Mouse (Mus musculus): ENCODE data around the gene Gja4. TPM values are rescaled to one million over a fixed set of nuclear protein-coding genes. Genes with fewer than 3 reads are reported as not detected.

Gja4 gene
- polyA plus RNA-seq, 1 experiment: 13.4 TPM

DNA sequence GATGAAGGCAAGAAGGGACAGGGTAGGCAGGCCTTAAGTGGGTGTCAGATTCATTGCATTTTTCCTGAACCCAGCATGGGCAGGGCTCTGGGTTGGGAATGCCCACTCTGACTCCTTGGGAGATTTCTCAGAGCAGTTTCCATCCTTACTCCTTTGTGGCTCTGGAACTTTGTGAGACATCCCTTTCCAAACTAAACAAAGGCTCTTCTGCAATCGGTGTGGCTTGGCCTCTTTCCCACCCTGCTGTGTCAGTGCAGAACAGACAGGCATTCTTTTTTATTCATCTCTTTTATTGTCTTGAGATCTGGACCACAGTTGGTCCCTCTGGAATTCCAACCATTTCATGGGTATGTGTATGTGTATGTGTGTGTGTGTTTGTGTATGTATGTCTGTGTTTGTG lies 38.8 kb upstream of the Gja4 start:
- no peaks in the 10 kb centered on the region for H3K4me1 ChIP-seq (replicated peaks; ENCODE audit: control insufficient read depth, insufficient read depth, low read length)
- no peak overlapping the region for H3K4me3 ChIP-seq (ENCODE audit: control insufficient read depth, insufficient read depth, low read length)
- H3K27me3 ChIP-seq (ENCODE audit: control insufficient read depth, insufficient read depth, low read length): no peaks in the 10 kb centered on the region
- 82% methylated on average over 1 of the region's 1 CpGs for WGBS
- TF ChIP-seq POLR2A (IDR thresholded peaks at IDR 0.05; ENCODE audit: control insufficient read depth, extremely low read depth, insufficient read depth, low read length, poor library complexity) (no peak), CTCF (IDR thresholded peaks at IDR 0.05; ENCODE audit: borderline replicate concordance, control insufficient read depth, extremely low read depth, insufficient read depth, low read length, poor library complexity) (no peak)
- no peak overlapping the region for H3K27ac ChIP-seq (ENCODE audit: control insufficient read depth, insufficient read depth, low read length)
- no peak for DNase-seq
- no peaks in the 10 kb centered on the region for H3K36me3 ChIP-seq (ENCODE audit: control insufficient read depth, insufficient read depth, low read length)

DNA sequence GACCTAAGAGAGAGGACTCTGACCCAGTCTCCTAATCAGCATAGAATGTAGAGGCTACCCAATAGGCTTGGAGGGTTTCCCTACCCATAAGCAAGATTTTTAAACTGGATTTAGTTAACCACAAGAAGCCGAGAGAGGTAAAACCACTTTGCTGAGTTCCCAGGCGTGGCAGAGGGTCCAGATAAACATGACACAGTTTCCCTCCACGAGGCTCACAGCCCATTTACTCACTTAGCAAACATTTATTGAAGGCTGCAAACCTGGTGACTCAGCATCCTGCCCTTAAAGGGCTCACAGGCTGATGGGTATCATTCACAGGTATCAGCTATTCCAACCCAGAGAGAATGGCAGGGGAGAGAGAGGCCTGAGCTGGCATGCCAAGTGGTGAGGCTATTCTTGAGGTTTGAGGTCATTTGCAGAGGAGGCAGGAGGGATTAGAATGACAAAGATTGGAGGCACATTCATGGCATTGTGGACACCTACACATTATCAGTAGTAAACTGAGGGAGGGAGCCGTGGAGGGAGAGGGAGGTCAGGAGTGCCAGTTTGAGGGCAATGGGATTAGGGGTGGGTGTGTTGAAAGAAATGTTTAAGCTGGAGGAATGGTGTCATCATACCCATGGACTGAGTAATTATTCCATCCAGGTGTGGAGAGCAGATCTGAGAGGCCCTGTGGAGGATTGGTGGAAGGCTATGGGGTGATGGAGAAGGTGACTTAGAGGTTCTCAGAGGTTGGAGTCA lies 35.9 kb upstream of the Gja4 start:
- Histone ChIP-seq H3K4me3 (ENCODE audit: control insufficient read depth, insufficient read depth, low read length) (no peak overlapping the region), H3K27me3 (ENCODE audit: control insufficient read depth, insufficient read depth, low read length) (no peaks in the 10 kb centered on the region), H3K4me1 (replicated peaks; ENCODE audit: control insufficient read depth, insufficient read depth, low read length) (no peaks in the 10 kb centered on the region), H3K36me3 (ENCODE audit: control insufficient read depth, insufficient read depth, low read length) (no peaks in the 10 kb centered on the region), H3K27ac (ENCODE audit: control insufficient read depth, insufficient read depth, low read length) (no peak overlapping the region)
- WGBS: 37% methylated on average over 4 of the region's 4 CpGs
- TF ChIP-seq POLR2A (IDR thresholded peaks at IDR 0.05; ENCODE audit: control insufficient read depth, extremely low read depth, insufficient read depth, low read length, poor library complexity) (no peak), CTCF (IDR thresholded peaks at IDR 0.05; ENCODE audit: borderline replicate concordance, control insufficient read depth, extremely low read depth, insufficient read depth, low read length, poor library complexity) (no peak)
- no peak for DNase-seq

DNA sequence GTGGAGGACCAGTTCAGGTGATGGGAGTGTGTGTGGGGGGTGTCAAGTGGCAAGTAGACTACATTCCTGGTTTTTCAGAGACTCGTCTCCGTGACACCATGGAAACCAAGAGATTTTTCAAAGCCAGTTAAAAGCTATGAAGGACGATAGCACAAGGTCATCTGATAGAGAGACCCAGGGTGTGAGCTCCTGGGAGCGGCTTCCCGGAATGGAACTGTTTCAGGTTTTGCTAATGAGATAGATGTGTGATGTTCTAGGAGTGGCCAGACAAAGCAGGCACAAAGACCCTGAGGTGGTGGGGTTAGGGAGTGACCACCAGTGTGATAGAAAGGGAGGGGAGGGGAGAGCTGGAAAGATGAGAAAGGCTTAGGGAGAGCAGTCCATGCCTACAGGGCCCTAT lies 31.2 kb upstream of the Gja4 start:
- Histone ChIP-seq H3K4me3 (ENCODE audit: control insufficient read depth, insufficient read depth, low read length) (no peak overlapping the region), H3K27ac (ENCODE audit: control insufficient read depth, insufficient read depth, low read length) (no peak overlapping the region), H3K4me1 (replicated peaks; ENCODE audit: control insufficient read depth, insufficient read depth, low read length) (no peaks in the 10 kb centered on the region), H3K27me3 (ENCODE audit: control insufficient read depth, insufficient read depth, low read length) (no peaks in the 10 kb centered on the region), H3K36me3 (ENCODE audit: control insufficient read depth, insufficient read depth, low read length) (no peaks in the 10 kb centered on the region)
- 95% methylated on average over 5 of the region's 5 CpGs for WGBS
- DNase-seq: no peak
- no peak for TF ChIP-seq POLR2A (IDR thresholded peaks at IDR 0.05; ENCODE audit: control insufficient read depth, extremely low read depth, insufficient read depth, low read length, poor library complexity)
- TF ChIP-seq CTCF (IDR thresholded peaks at IDR 0.05; ENCODE audit: borderline replicate concordance, control insufficient read depth, extremely low read depth, insufficient read depth, low read length, poor library complexity): no peak

DNA sequence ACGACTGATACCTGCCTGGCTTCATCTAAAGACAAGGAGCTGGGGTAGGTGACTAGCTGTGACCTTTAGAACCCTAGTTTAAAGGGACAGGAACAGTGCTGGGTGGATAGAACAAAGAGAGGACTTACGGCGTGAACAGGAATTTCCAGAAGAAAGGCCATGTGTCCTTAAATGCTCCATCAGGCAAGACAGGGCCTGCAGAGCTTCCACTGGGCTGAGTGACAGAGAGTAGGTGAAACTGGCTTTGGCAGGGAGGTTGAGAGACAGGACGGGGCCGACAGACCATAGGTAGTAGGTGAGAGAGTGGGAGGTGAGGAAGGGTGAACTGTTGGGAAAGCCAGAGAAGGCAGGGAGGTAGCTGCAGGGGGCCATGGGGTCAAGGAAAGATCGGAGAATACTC lies 27.5 kb upstream of the Gja4 start:
- WGBS: 77% methylated on average over 6 of the region's 6 CpGs
- TF ChIP-seq POLR2A (IDR thresholded peaks at IDR 0.05; ENCODE audit: control insufficient read depth, extremely low read depth, insufficient read depth, low read length, poor library complexity) (no peak), CTCF (IDR thresholded peaks at IDR 0.05; ENCODE audit: borderline replicate concordance, control insufficient read depth, extremely low read depth, insufficient read depth, low read length, poor library complexity) (no peak)
- no peak for DNase-seq

DNA sequence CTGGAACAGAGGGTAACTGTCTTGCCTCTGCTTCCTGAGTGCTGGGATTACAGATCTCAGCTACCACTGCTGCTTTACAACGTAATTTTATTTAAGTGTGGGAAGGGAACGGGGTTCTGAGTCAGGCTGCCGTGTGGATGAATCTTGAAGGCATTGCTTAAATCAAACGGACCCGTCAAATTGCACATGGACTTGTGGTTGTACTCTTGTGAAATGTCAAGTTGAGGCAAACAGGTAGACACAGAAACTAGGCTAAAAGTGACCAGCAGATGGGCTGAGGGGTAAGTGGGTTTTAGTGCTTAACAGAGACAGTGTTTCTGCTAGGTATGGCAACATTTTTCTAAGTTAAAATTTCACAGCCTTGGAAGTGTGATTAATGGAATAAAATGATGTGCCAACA lies 23.8 kb upstream of the Gja4 start:
- H3K36me3 ChIP-seq (ENCODE audit: control insufficient read depth, insufficient read depth, low read length): no peaks in the 10 kb centered on the region
- H3K27me3 ChIP-seq (ENCODE audit: control insufficient read depth, insufficient read depth, low read length): no peaks in the 10 kb centered on the region
- no peak for TF ChIP-seq POLR2A (IDR thresholded peaks at IDR 0.05; ENCODE audit: control insufficient read depth, extremely low read depth, insufficient read depth, low read length, poor library complexity)
- H3K4me3 ChIP-seq (ENCODE audit: control insufficient read depth, insufficient read depth, low read length): no peak overlapping the region
- 97% methylated on average over 5 of the region's 5 CpGs for WGBS
- H3K4me1 ChIP-seq (replicated peaks; ENCODE audit: control insufficient read depth, insufficient read depth, low read length): no peaks in the 10 kb centered on the region
- no peak for DNase-seq
- no peak overlapping the region for H3K27ac ChIP-seq (ENCODE audit: control insufficient read depth, insufficient read depth, low read length)

More for the DNA sequence above, 27.5 kb upstream of the Gja4 start:
- H3K4me3 ChIP-seq (ENCODE audit: control insufficient read depth, insufficient read depth, low read length): no peak overlapping the region
- no peak overlapping the region for H3K27ac ChIP-seq (ENCODE audit: control insufficient read depth, insufficient read depth, low read length)
- no peaks in the 10 kb centered on the region for H3K36me3 ChIP-seq (ENCODE audit: control insufficient read depth, insufficient read depth, low read length)
- no peaks in the 10 kb centered on the region for H3K27me3 ChIP-seq (ENCODE audit: control insufficient read depth, insufficient read depth, low read length)
- no peaks in the 10 kb centered on the region for H3K4me1 ChIP-seq (replicated peaks; ENCODE audit: control insufficient read depth, insufficient read depth, low read length)

DNA sequence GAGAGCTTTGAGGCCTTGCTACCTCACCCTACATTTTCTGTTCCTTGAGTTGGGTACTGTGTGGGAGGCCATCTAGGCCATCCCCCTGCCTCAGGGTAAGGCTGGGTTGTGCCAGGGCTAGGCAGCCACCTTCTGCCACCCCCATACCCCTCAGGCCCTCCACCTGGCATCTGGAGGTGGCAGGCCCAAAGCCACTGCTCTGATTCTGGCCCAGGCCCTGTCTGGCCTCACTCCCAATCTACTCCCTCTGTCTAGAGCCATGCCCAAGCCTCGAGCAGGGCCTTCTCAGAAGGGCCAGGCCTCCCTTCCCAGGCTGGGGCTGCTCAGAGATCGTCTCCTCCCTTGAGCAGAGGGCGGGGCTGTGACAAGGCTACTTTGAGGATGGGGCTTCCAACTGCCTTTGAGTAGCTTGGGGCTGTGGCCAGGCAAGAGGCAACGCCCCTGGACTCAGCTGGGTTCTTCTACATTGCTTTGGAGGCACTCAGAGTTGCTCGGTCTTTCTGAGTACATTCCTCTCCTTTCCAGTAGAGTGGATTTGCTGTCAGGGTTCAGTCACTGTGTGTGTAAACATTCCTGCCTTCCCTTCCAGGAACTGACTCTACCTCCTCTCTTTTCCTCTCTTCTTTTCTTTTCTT lies 21.1 kb upstream of the Gja4 start:
- H3K27me3 ChIP-seq (ENCODE audit: control insufficient read depth, insufficient read depth, low read length): no peaks in the 10 kb centered on the region; the same call in 1 of the 2 replicates
- H3K36me3 ChIP-seq (ENCODE audit: control insufficient read depth, insufficient read depth, low read length): no peaks in the 10 kb centered on the region
- H3K4me3 ChIP-seq (ENCODE audit: control insufficient read depth, insufficient read depth, low read length): no peak overlapping the region
- H3K27ac ChIP-seq (ENCODE audit: control insufficient read depth, insufficient read depth, low read length): no peak overlapping the region
- 83% methylated on average over 5 of the region's 5 CpGs for WGBS
- DNase-seq: no peak
- TF ChIP-seq POLR2A (IDR thresholded peaks at IDR 0.05; ENCODE audit: control insufficient read depth, extremely low read depth, insufficient read depth, low read length, poor library complexity): no peak
- no peak for TF ChIP-seq CTCF (IDR thresholded peaks at IDR 0.05; ENCODE audit: borderline replicate concordance, control insufficient read depth, extremely low read depth, insufficient read depth, low read length, poor library complexity)
- H3K4me1 ChIP-seq (replicated peaks; ENCODE audit: control insufficient read depth, insufficient read depth, low read length): no peaks in the 10 kb centered on the region

All from thymus, adult 2 months (tissue).